Mouse (Mus musculus): ENCODE measurements at regions not wholly inside any gene's neighbourhood (a gene's known extent, or its start where the extent isn't known, plus 50 kb on each side); places are given as distances from the start of the nearest gene placed in this dataset.

GRCm38 (mm10) chr14:76243581-76244337 is 133.1 kb downstream of the Nufip1 start:
- TF ChIP-seq EP300 (IDR thresholded peaks at IDR 0.05; ENCODE audit: low read depth) (no peak), CTCF (IDR thresholded peaks at IDR 0.05; ENCODE audit: low read depth) (no peak)

Data from liver, embryonic 14.5 days (tissue).